Mouse (Mus musculus) layer of hippocampus, adult 9-10 months (tissue): Measurements from ENCODE around the gene Rack1.
"Not testable (repeated sequence)": the region's sequence is repeated elsewhere in the genome, so short reads cannot be mapped to it uniquely, and the experiment has no call there.

Experiments
- DNase-seq: peaks from one replicate; pipeline ENCODE4 v3.0.0; 2022; ENCODE audit warnings: low spot score

The Rack1 gene

GRCm38 (mm10) chr11:48819614-48820307 lies 19.6 kb downstream of the Rack1 start:
- DNase-seq = no peak

GRCm38 (mm10) chr11:48820308-48820674 lies 20.2 kb downstream of the Rack1 start:
- DNase-seq = no peak

GRCm38 (mm10) chr11:48821299-48821698 lies 21.2 kb downstream of the Rack1 start:
- not testable (repeated sequence) for DNase-seq

GRCm38 (mm10) chr11:48822768-48823512 lies 22.8 kb downstream of the Rack1 start:
- no peak for DNase-seq

GRCm38 (mm10) chr11:48823536-48823972 lies 23.4 kb downstream of the Rack1 start:
- DNase-seq = no peak

- no peak for DNase-seq
Measured at GRCm38 (mm10) chr11:48824311-48824830, 24.2 kb downstream of the Rack1 start.

GRCm38 (mm10) chr11:48825979-48826751 lies 26.0 kb downstream of the Rack1 start, which contains the start of the genes Trim7 and Gm12184:
Gene Trim7 (plus strand): TSS chr11:48826140.
Gene Gm12184 (minus strand): TSS chr11:48826655.
- not testable (repeated sequence) for DNase-seq

GRCm38 (mm10) chr11:48826752-48827096 lies 26.6 kb downstream of the Rack1 start:
- no peak for DNase-seq

GRCm38 (mm10) chr11:48827926-48828325 lies 27.8 kb downstream of the Rack1 start:
- no peak for DNase-seq

GRCm38 (mm10) chr11:48830279-48830678 lies 30.1 kb downstream of the Rack1 start:
- no peak for DNase-seq

- no peak for DNase-seq
Measured at GRCm38 (mm10) chr11:48831273-48831672, 31.1 kb downstream of the Rack1 start.

- DNase-seq = no peak
Measured at GRCm38 (mm10) chr11:48833078-48833730, 33.1 kb downstream of the Rack1 start.

- DNase-seq = peak; percentile 91
Measured at GRCm38 (mm10) chr11:48833731-48834639, 33.9 kb downstream of the Rack1 start.

- DNase-seq = no peak
Measured at GRCm38 (mm10) chr11:48835923-48836322, 35.8 kb downstream of the Rack1 start.

GRCm38 (mm10) chr11:48836990-48837309 lies 36.8 kb downstream of the Rack1 start:
- no peak for DNase-seq

GRCm38 (mm10) chr11:48837310-48838180 lies 37.4 kb downstream of the Rack1 start:
- DNase-seq = no peak

- no peak for DNase-seq
Measured at GRCm38 (mm10) chr11:48838181-48838797, 38.2 kb downstream of the Rack1 start.

- DNase-seq = no peak
Measured at GRCm38 (mm10) chr11:48838879-48839680, 38.9 kb downstream of the Rack1 start.

- DNase-seq = no peak
Measured at GRCm38 (mm10) chr11:48840805-48841204, 40.7 kb downstream of the Rack1 start.
